Comparison of ENCODE assay signal across 7 mouse cellular contexts in the genomic region with DNA sequence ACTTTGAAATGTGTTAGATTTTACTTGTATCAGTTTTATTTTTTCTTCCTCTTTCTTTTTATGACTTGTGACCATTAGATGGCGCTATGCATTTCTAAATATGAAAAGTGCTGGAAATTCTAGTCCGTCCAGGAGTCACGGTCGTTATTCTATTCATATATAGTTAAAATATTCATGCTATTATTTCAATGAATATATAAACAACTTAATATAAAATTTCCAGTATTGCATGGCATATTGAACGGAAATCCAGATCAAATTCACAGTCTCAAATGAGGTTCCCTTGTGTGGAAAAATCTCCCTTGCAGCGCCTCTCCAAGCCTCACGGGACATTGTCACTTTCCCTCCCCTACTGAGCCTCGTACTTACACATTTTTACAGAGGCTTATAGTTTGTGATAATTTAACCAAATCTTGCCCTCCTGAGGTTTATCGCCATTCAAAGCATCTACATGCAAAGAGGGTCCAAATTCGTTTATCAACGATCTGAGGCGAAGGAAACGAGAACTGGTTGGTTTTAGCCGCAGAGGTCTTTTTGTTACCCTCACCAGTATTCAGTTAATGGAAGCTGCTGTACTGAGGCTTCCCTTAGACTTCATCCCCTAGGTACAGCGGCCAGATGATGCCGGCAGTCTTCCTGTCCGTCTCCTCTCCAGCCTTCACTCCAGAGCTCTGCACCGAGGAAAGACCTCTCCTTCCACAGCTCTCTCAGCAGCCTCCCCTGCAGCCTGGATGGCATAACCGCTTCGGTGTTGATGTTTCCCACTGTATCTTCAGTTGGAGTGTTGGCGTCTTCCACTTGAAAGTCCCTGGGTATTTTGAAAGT. TPM values are rescaled to one million over a fixed set of nuclear protein-coding genes. Genes with fewer than 3 reads are reported as not detected.
DNase-seq lines count a peak whose midpoint lies in the region; ATAC-seq and TF ChIP-seq lines count a peak whose summit lies in the region.

No protein-coding gene starts in this region.

- peak; percentile 67; the same call in 1 of the 2 replicates for ATAC-seq in embryonic facial prominence, embryonic 12.5 days (ENCODE audit: insufficient number of reproducible peaks, insufficient read depth, low FRiP score, low TSS enrichment)
- 0 out of 2 replicates have a peak, but pooled peaks have one; percentile 53 for ATAC-seq in hindbrain, postnatal 0 days

- H3K4me3 ChIP-seq in embryonic facial prominence, embryonic 12.5 days = peak overlapping the region; percentile 26
- H3K4me3 ChIP-seq in hindbrain, postnatal 0 days (ENCODE audit: low read length) = peak overlapping the region; percentile 34
- H3K4me3 ChIP-seq in megakaryocyte, embryonic 14.5 days (replicated peaks) = peak overlapping the region; percentile 85

- H3K36me3 ChIP-seq in embryonic facial prominence, embryonic 12.5 days = no peaks in the 10 kb centered on the region
- no peaks in the 10 kb centered on the region for H3K36me3 ChIP-seq in hindbrain, postnatal 0 days (ENCODE audit: insufficient read depth, low read length)
- no peaks in the 10 kb centered on the region for H3K36me3 ChIP-seq in megakaryocyte, embryonic 14.5 days (replicated peaks; ENCODE audit: low read length)

- TF ChIP-seq CTCF in hindbrain, postnatal 0 days (IDR thresholded peaks at IDR 0.05; ENCODE audit: low read depth) = peak; percentile 59

- H3K4me1 ChIP-seq in embryonic facial prominence, embryonic 12.5 days = no peaks in the 10 kb centered on the region
- H3K4me1 ChIP-seq in hindbrain, postnatal 0 days (ENCODE audit: insufficient read depth, low read length) = no peaks in the 10 kb centered on the region
- peaks cover 11% of the 10 kb centered on the region for H3K4me1 ChIP-seq in megakaryocyte, embryonic 14.5 days

- H3K4me2 ChIP-seq in embryonic facial prominence, embryonic 12.5 days (replicated peaks) = peak overlapping the region; percentile 54
- H3K4me2 ChIP-seq in hindbrain, postnatal 0 days (ENCODE audit: low read depth, low read length) = peak overlapping the region; percentile 68

- no peaks in the 10 kb centered on the region for H3K9me3 ChIP-seq in embryonic facial prominence, embryonic 12.5 days
- no peaks in the 10 kb centered on the region for H3K9me3 ChIP-seq in hindbrain, postnatal 0 days (ENCODE audit: low read length)
- peaks cover 15% of the 10 kb centered on the region for H3K9me3 ChIP-seq in megakaryocyte, embryonic 14.5 days

- H3K27ac ChIP-seq in embryonic facial prominence, embryonic 12.5 days = no peak overlapping the region
- H3K27ac ChIP-seq in hindbrain, postnatal 0 days = no peak overlapping the region

- peaks cover 7% of the 10 kb centered on the region; the same call in 1 of the 2 replicates for H3K27me3 ChIP-seq in embryonic facial prominence, embryonic 12.5 days
- H3K27me3 ChIP-seq in hindbrain, postnatal 0 days (ENCODE audit: insufficient read depth, low read length) = no peaks in the 10 kb centered on the region
- peaks cover 14% of the 10 kb centered on the region for H3K27me3 ChIP-seq in megakaryocyte, embryonic 14.5 days (replicated peaks)

- WGBS in embryonic facial prominence, embryonic 12.5 days = 23% methylated on average over 21 of the region's 21 CpGs
- WGBS in hindbrain, postnatal 0 days = 19% methylated on average over 21 of the region's 21 CpGs

- peak; percentile 80 for DNase-seq in 416B (ENCODE audit: low read depth)
- peak; percentile 80 for DNase-seq in CD4-positive, CD25-positive, alpha-beta regulatory T cell, adult 2 months (ENCODE audit: low read depth, low spot score)
- DNase-seq in hindbrain, postnatal 0 days (ENCODE audit: low spot score) = peak; percentile 85
- DNase-seq in thymus, postnatal 25 days = peak; percentile 44
- DNase-seq in layer of hippocampus, postnatal 10 days (ENCODE audit: low spot score in 2 of 2) = no peak

- 0 out of 2 replicates have a peak overlapping the region, but pooled peaks have one; percentile 10 for H3K9ac ChIP-seq in embryonic facial prominence, embryonic 12.5 days
- peak overlapping the region; percentile 37 for H3K9ac ChIP-seq in hindbrain, postnatal 0 days (replicated peaks; ENCODE audit: low read length)

RNA-seq across cellular contexts. Expression of a gene that starts 18.8 kb away (rescaled TPM):
- 15.2 and 16.0 TPM in 2 replicates for polyA plus RNA-seq in embryonic facial prominence, embryonic 12.5 days (2016; fragmentation: Nextera tagmentation; extraction: Ambion mirVana)
- total RNA-seq in hindbrain, postnatal 0 days (2014; rRNA removed) = 0.25 and 0.42 TPM in 2 replicates
- polyA plus RNA-seq in hindbrain, postnatal 0 days (2015; fragmentation: Nextera tagmentation; extraction: Ambion mirVana) = 0.33 and 0.47 TPM in 2 replicates
- not detected in 2 replicates for polyA plus RNA-seq in megakaryocyte, embryonic 14.5 days (2012; ENCODE audit: insufficient read depth, low replicate concordance)
- under 1 TPM in 1 of 2 experiments, not detected in 1; 0.13 TPM for total RNA-seq in layer of hippocampus, postnatal 10 days (2021)

RNA-seq across cellular contexts. Expression of a gene that starts 19.6 kb away (rescaled TPM):
- polyA plus RNA-seq in embryonic facial prominence, embryonic 12.5 days (2016; fragmentation: Nextera tagmentation; extraction: Ambion mirVana) = 13.9 and 14.9 TPM in 2 replicates
- total RNA-seq in hindbrain, postnatal 0 days (2014; rRNA removed) = 10.9 and 16.1 TPM in 2 replicates
- polyA plus RNA-seq in hindbrain, postnatal 0 days (2015; fragmentation: Nextera tagmentation; extraction: Ambion mirVana) = 5.4 and 6.1 TPM in 2 replicates
- 0.82 and 1.3 TPM in 2 replicates for polyA plus RNA-seq in megakaryocyte, embryonic 14.5 days (2012; ENCODE audit: insufficient read depth, low replicate concordance)
- total RNA-seq in layer of hippocampus, postnatal 10 days (2021) = 1 to 10 TPM; 5.6 to 7.0 TPM

Comparison
In these comparisons a context has a peak if more than half of its experiments do, and no peak if none do; other contexts are left out.
1. DNase-seq: peak in 416B (single experiment), CD4-positive, CD25-positive, alpha-beta regulatory T cell, adult 2 months (single experiment), hindbrain, postnatal 0 days (single experiment) and thymus, postnatal 25 days (single experiment); none in layer of hippocampus, postnatal 10 days (0 of 2).
2. H3K4me3 ChIP-seq: peak in every context shown above with its lines; median percentile 85 in megakaryocyte, embryonic 14.5 days; 34 in hindbrain, postnatal 0 days; 26 in embryonic facial prominence, embryonic 12.5 days.
3. RNA of a gene that starts 18.8 kb away (polyA plus RNA-seq): 15.2 to 16.0 TPM in embryonic facial prominence, embryonic 12.5 days; 0.33 to 0.47 TPM in hindbrain, postnatal 0 days and not detected in megakaryocyte, embryonic 14.5 days; every median in the first group is over 10 times any median in the second.